Mouse (Mus musculus): ENCODE data around the gene Pkd1.

- TF ChIP-seq KAT2A (IDR thresholded peaks at IDR 0.05; ENCODE audit: insufficient replicate concordance, low read length) (no peak), HCFC1 (IDR thresholded peaks at IDR 0.05; ENCODE audit: low read depth, low read length) (no peak), CTCF (conservative IDR thresholded peaks at IDR 0.05 in 1 of 2, IDR thresholded peaks at IDR 0.05 in 1 of 2; ENCODE audit: low read depth in 2 of 2, low read length in 2 of 2) (no peak), MAZ (IDR thresholded peaks at IDR 0.05; ENCODE audit: low read depth, low read length) (no peak), POLR2A (IDR thresholded peaks at IDR 0.05; ENCODE audit: low read depth, low read length) (no peak), CHD2 (IDR thresholded peaks at IDR 0.05; ENCODE audit: low read length) (no peak), RAD21 (IDR thresholded peaks at IDR 0.05; ENCODE audit: low read depth, low read length) (no peak), NRF1 (IDR thresholded peaks at IDR 0.05; ENCODE audit: low read depth, low read length) (no peak)
Observed at GRCm38 (mm10) chr17:24604557-24604956, 54.9 kb downstream of the Pkd1 start.
